Comparison of ENCODE assay signal across 11 mouse cellular contexts in genomic region chr5:124247296-124247695, GRCm38 (mm10). TPM values are rescaled to one million over a fixed set of nuclear protein-coding genes. Genes with fewer than 3 reads are reported as not detected.
DNase-seq lines count a peak whose midpoint lies in the region; ATAC-seq and TF ChIP-seq lines count a peak whose summit lies in the region.
"Had no signal": no experiment of that assay in that cellular context is flagged by ENCODE, and none has a peak within 500 bp of the region (broad histone marks: within the 10 kb centered on the region; RNA-seq: fewer than 3 reads in every experiment).

No protein-coding gene starts in this region.

- intact Hi-C loops in gastrocnemius, adult 2 months (cut with DNase I), result loop anchor here (5.0 kb wide), 1 partner anchor 40 kb away; no protein-coding TSS in a partner anchor

- 0 out of 2 replicates have a peak, but pooled peaks cover 10% of the 10 kb centered on the region for H3K4me1 ChIP-seq in kidney, postnatal 0 days (replicated peaks; ENCODE audit: insufficient read depth, low read length)
- H3K4me1 ChIP-seq in brown adipose tissue, adult 24 weeks (ENCODE audit: control insufficient read depth, insufficient read depth, insufficient read length, low read length), result peaks cover 16% of the 10 kb centered on the region
- H3K4me1 ChIP-seq in liver, embryonic 14.5 days (replicated peaks; ENCODE audit: control insufficient read depth in 2 of 2, insufficient read depth in 2 of 2, low read length in 1 of 2), result peaks cover 11 to 20% of the 10 kb centered on the region in 2 experiments

- 0 out of 2 replicates have a peak, but pooled peaks cover 5% of the 10 kb centered on the region for H3K36me3 ChIP-seq in kidney, postnatal 0 days (ENCODE audit: insufficient read depth, low read length)
- H3K36me3 ChIP-seq in liver, embryonic 14.5 days (replicated peaks; ENCODE audit: control insufficient read depth, insufficient read depth, low read depth), result no peaks in the 10 kb centered on the region; the same call in 1 of the 2 replicates

- TF ChIP-seq CTCF in gastrocnemius, adult 2 months (IDR thresholded peaks at IDR 0.05), result no peak
- no peak for TF ChIP-seq CTCF in kidney, postnatal 0 days (IDR thresholded peaks at IDR 0.05; ENCODE audit: low read depth)
- TF ChIP-seq CTCF in liver, embryonic 14.5 days (IDR thresholded peaks at IDR 0.05; ENCODE audit: low read depth), result no peak

- H3K27ac ChIP-seq in gastrocnemius, adult 2 months, result peak overlapping the region; percentile 92
- H3K27ac ChIP-seq in kidney, postnatal 0 days, result no peak overlapping the region
- H3K27ac ChIP-seq in brown adipose tissue, adult 24 weeks (replicated peaks; ENCODE audit: low read depth, low read length), result peak overlapping the region; percentile 62
- H3K27ac ChIP-seq in liver, embryonic 14.5 days, result no peak overlapping the region

- DNase-seq in gastrocnemius, adult 2 months, result no peak
- no peak for DNase-seq in gastrocnemius, adult 18-20 months (ENCODE audit: low spot score)
- no peak for DNase-seq in kidney, postnatal 0 days (ENCODE audit: low spot score)
- DNase-seq in kidney, adult 18-20 months, result no peak
- DNase-seq in liver, embryonic 14.5 days (ENCODE audit: low read depth in 3 of 3, low spot score in 3 of 3), result no peak
- no peak for DNase-seq in T-cell, adult 2 months (ENCODE audit: low spot score)
- no peak for DNase-seq in left cerebral cortex, adult 18-20 months (ENCODE audit: low spot score in 2 of 2)
- DNase-seq: B cell, adult 2 months; right cerebral cortex, postnatal 25 days; thymus, adult 18-20 months had no signal

- TF ChIP-seq EP300 in liver, embryonic 14.5 days (IDR thresholded peaks at IDR 0.05; ENCODE audit: low read depth), result no peak

- H3K4me3 ChIP-seq in gastrocnemius, adult 2 months, result no peak overlapping the region
- H3K4me3 ChIP-seq in kidney, postnatal 0 days (replicated peaks; ENCODE audit: low read depth, low read length), result no peak overlapping the region
- H3K4me3 ChIP-seq in brown adipose tissue, adult 24 weeks (ENCODE audit: insufficient read depth, low read depth, low read length), result peak overlapping the region; percentile 94
- no peak overlapping the region for H3K4me3 ChIP-seq in liver, embryonic 14.5 days (ENCODE audit: insufficient read depth in 1 of 2, low read depth in 2 of 2, low read length in 2 of 2)

- ATAC-seq in kidney, postnatal 0 days (replicated peaks; ENCODE audit: low FRiP score, low read depth), result no peak
- no peak for ATAC-seq in liver, embryonic 14.5 days (ENCODE audit: insufficient read depth)

- no peak overlapping the region for H3K9ac ChIP-seq in kidney, postnatal 0 days (ENCODE audit: low read depth, low read length)
- no peak overlapping the region for H3K9ac ChIP-seq in liver, embryonic 14.5 days (replicated peaks)

- 68% methylated on average over 7 of the region's 7 CpGs for WGBS in kidney, postnatal 0 days
- WGBS in liver, embryonic 14.5 days (ENCODE audit: insufficient replicate concordance), result 44% methylated on average over 7 of the region's 7 CpGs

- H3K27me3 ChIP-seq in kidney, postnatal 0 days (ENCODE audit: insufficient read depth, low read length), result no peaks in the 10 kb centered on the region
- no peaks in the 10 kb centered on the region for H3K27me3 ChIP-seq in liver, embryonic 14.5 days (ENCODE audit: control insufficient read depth, insufficient read depth, low read length)

- 0 out of 2 replicates have a peak overlapping the region, but pooled peaks have one; percentile 72 for H3K4me2 ChIP-seq in kidney, postnatal 0 days (ENCODE audit: low read length)
- H3K4me2 ChIP-seq in liver, embryonic 14.5 days (ENCODE audit: low read depth), result peak overlapping the region; percentile 82

- no peaks in the 10 kb centered on the region for H3K9me3 ChIP-seq in kidney, postnatal 0 days (replicated peaks; ENCODE audit: low read length)
- no peaks in the 10 kb centered on the region for H3K9me3 ChIP-seq in liver, embryonic 14.5 days (ENCODE audit: control insufficient read depth, low read length)

RNA-seq across cellular contexts. Expression of gene Pitpnm2, which starts 2.3 kb away (rescaled TPM):
- 10 to 100 TPM; 18.1 to 28.4 TPM for total RNA-seq in gastrocnemius, adult 2 months (2021)
- total RNA-seq in gastrocnemius, adult 18-20 months (2021), result 10 to 100 TPM; 19.6 to 20.9 TPM
- polyA plus RNA-seq in kidney, postnatal 0 days (2015; fragmentation: Nextera tagmentation; extraction: Ambion mirVana), result 3.0 and 3.1 TPM in 2 replicates
- polyA plus RNA-seq in brown adipose tissue, adult 24 weeks (2012; ENCODE audit: insufficient read depth, insufficient read length, missing spikeins), result 20.3 and 21.8 TPM in 2 replicates
- 4.7 and 5.8 TPM in 2 replicates for polyA plus RNA-seq in liver, embryonic 14.5 days (2012; rRNA removed)
- polyA plus RNA-seq in liver, embryonic 14.5 days (2014; fragmentation: Nextera tagmentation; extraction: Ambion mirVana), result 1.9 and 2.1 TPM in 2 replicates
- 100 to 1,000 TPM; 259 to 274 TPM for total RNA-seq in left cerebral cortex, adult 18-20 months (2021)

Comparison
In these comparisons a context has a peak if more than half of its experiments do, and no peak if none do; other contexts are left out.
1. H3K27ac ChIP-seq: peak in gastrocnemius, adult 2 months (single experiment) and brown adipose tissue, adult 24 weeks (single experiment); none in kidney, postnatal 0 days (single experiment) and liver, embryonic 14.5 days (single experiment).
2. RNA of gene Pitpnm2, which starts 2.3 kb away (total RNA-seq): 259 to 274 TPM in left cerebral cortex, adult 18-20 months; 18.1 to 28.4 TPM in gastrocnemius, adult 2 months and 19.6 to 20.9 TPM in gastrocnemius, adult 18-20 months; every median in the first group is over 4 times any median in the second.